Mouse (Mus musculus): ENCODE measurements around the gene Padi1.

The Padi1 gene

GRCm38 (mm10) chr4:140862036-140862650 lies 16.6 kb upstream of the Padi1 start:
- no peak for DNase-seq (ENCODE audit: low read depth, low spot score)

GRCm38 (mm10) chr4:140860767-140861147 lies 15.2 kb upstream of the Padi1 start:
- DNase-seq (ENCODE audit: low read depth, low spot score): no peak

- no peak for DNase-seq (ENCODE audit: low read depth, low spot score)
Measured at GRCm38 (mm10) chr4:140860125-140860766, 14.7 kb upstream of the Padi1 start.

- DNase-seq (ENCODE audit: low read depth, low spot score): no peak
Measured at GRCm38 (mm10) chr4:140859291-140859690, 13.7 kb upstream of the Padi1 start.

- DNase-seq (ENCODE audit: low read depth, low spot score): no peak
Measured at GRCm38 (mm10) chr4:140857813-140858212, 12.2 kb upstream of the Padi1 start.

GRCm38 (mm10) chr4:140857041-140857440 lies 11.5 kb upstream of the Padi1 start:
- no peak for DNase-seq (ENCODE audit: low read depth, low spot score)

GRCm38 (mm10) chr4:140855151-140855550 lies 9.6 kb upstream of the Padi1 start:
- no peak for DNase-seq (ENCODE audit: low read depth, low spot score)

- DNase-seq (ENCODE audit: low read depth, low spot score): no peak
Measured at GRCm38 (mm10) chr4:140854455-140854864, 8.9 kb upstream of the Padi1 start.

- no peak for DNase-seq (ENCODE audit: low read depth, low spot score)
Measured at GRCm38 (mm10) chr4:140853626-140854025, 8.0 kb upstream of the Padi1 start.

GRCm38 (mm10) chr4:140849310-140849709 lies 3.7 kb upstream of the Padi1 start:
- DNase-seq (ENCODE audit: low read depth, low spot score): no peak

- no peak for DNase-seq (ENCODE audit: low read depth, low spot score)
Measured at GRCm38 (mm10) chr4:140844991-140845390, 587 bp downstream of the Padi1 start.

GRCm38 (mm10) chr4:140843670-140844280 lies 1.8 kb downstream of the Padi1 start:
- no peak for DNase-seq (ENCODE audit: low read depth, low spot score)

GRCm38 (mm10) chr4:140842909-140843308 lies 2.7 kb downstream of the Padi1 start:
- no peak for DNase-seq (ENCODE audit: low read depth, low spot score)

- DNase-seq (ENCODE audit: low read depth, low spot score): peak; percentile 60
Measured at GRCm38 (mm10) chr4:140837879-140838278, 7.7 kb downstream of the Padi1 start.

GRCm38 (mm10) chr4:140836208-140836866 lies 9.2 kb downstream of the Padi1 start:
- DNase-seq (ENCODE audit: low read depth, low spot score): no peak

- peak; percentile 64 for DNase-seq (ENCODE audit: low read depth, low spot score)
Measured at GRCm38 (mm10) chr4:140835682-140836081, 9.9 kb downstream of the Padi1 start.

GRCm38 (mm10) chr4:140834327-140834934 lies 11.1 kb downstream of the Padi1 start:
- no peak for DNase-seq (ENCODE audit: low read depth, low spot score)

- no peak for DNase-seq (ENCODE audit: low read depth, low spot score)
Measured at GRCm38 (mm10) chr4:140832821-140833220, 12.8 kb downstream of the Padi1 start.

- no peak for DNase-seq (ENCODE audit: low read depth, low spot score)
Measured at GRCm38 (mm10) chr4:140831808-140832207, 13.8 kb downstream of the Padi1 start.

- DNase-seq (ENCODE audit: low read depth, low spot score): no peak
Measured at GRCm38 (mm10) chr4:140827237-140827636, 18.3 kb downstream of the Padi1 start.

- no peak for DNase-seq (ENCODE audit: low read depth, low spot score)
Measured at GRCm38 (mm10) chr4:140825942-140826341, 19.6 kb downstream of the Padi1 start.

- no peak for DNase-seq (ENCODE audit: low read depth, low spot score)
Measured at GRCm38 (mm10) chr4:140821988-140822387, 23.6 kb downstream of the Padi1 start.

Data from WW6 (cell line).